Mouse (Mus musculus): ENCODE results near the gene Hdgf. TPM values are rescaled to one million over a fixed set of nuclear protein-coding genes. Genes with fewer than 3 reads are reported as not detected.
"Not testable (repeated sequence)": the region's sequence is repeated elsewhere in the genome, so short reads cannot be mapped to it uniquely, and the experiment has no call there.

Gene Hdgf
- polyA plus RNA-seq, 1 experiment from 2014 or later, result 199 TPM

- Histone ChIP-seq H3K9me3 (peaks cover under 1% of the 10 kb centered on the region; the same call in 1 of the 2 replicates), H3K36me3 (replicated peaks) (no peaks in the 10 kb centered on the region), H3K4me3 (no peak overlapping the region), H3K27ac (no peak overlapping the region), H3K4me1 (no peaks in the 10 kb centered on the region), H3K27me3 (ENCODE audit: poor library complexity, severe bottlenecking) (no peaks in the 10 kb centered on the region)
- DNase-seq (ENCODE audit: extremely low spot score, low spot score), result no peak
- 71% methylated on average over 3 of the region's 3 CpGs for WGBS
These were observed 12.7 kb upstream of the Hdgf start for GRCm38 (mm10) chr3:87893367-87893905.

- no peak for DNase-seq (ENCODE audit: extremely low spot score, low spot score)
These were observed 6.9 kb upstream of the Hdgf start for GRCm38 (mm10) chr3:87899266-87899665.

GRCm38 (mm10) chr3:87899776-87900175 is 6.3 kb upstream of the Hdgf start:
- no peak overlapping the region for H3K27ac ChIP-seq
- no peaks in the 10 kb centered on the region for H3K27me3 ChIP-seq (ENCODE audit: poor library complexity, severe bottlenecking)
- peaks cover 6% of the 10 kb centered on the region; the same call in 1 of the 2 replicates for H3K4me1 ChIP-seq
- H3K9me3 ChIP-seq, result no peaks in the 10 kb centered on the region
- H3K4me3 ChIP-seq, result no peak overlapping the region
- 81% methylated on average over 3 of the region's 3 CpGs for WGBS
- DNase-seq (ENCODE audit: extremely low spot score, low spot score), result no peak
- H3K36me3 ChIP-seq (replicated peaks), result no peaks in the 10 kb centered on the region

More at GRCm38 (mm10) chr3:87899266-87899665, 6.9 kb upstream of the Hdgf start:
- no peaks in the 10 kb centered on the region for H3K9me3 ChIP-seq
- no peak overlapping the region for H3K4me3 ChIP-seq
- H3K27me3 ChIP-seq (ENCODE audit: poor library complexity, severe bottlenecking), result no peaks in the 10 kb centered on the region
- peaks cover 6% of the 10 kb centered on the region; the same call in 1 of the 2 replicates for H3K4me1 ChIP-seq
- no peaks in the 10 kb centered on the region for H3K36me3 ChIP-seq (replicated peaks)
- WGBS, result 77% methylated on average over 3 of the region's 3 CpGs
- no peak overlapping the region for H3K27ac ChIP-seq

- H3K4me3 ChIP-seq, result peak overlapping the region; percentile 7; the same call in 1 of the 2 replicates
- DNase-seq (ENCODE audit: extremely low spot score, low spot score), result no peak
- H3K36me3 ChIP-seq (replicated peaks), result no peaks in the 10 kb centered on the region
- H3K9me3 ChIP-seq, result no peaks in the 10 kb centered on the region
- no peak overlapping the region; the same call in 1 of the 2 replicates for H3K27ac ChIP-seq
- H3K4me1 ChIP-seq, result peaks cover 6% of the 10 kb centered on the region; the same call in 1 of the 2 replicates
- H3K27me3 ChIP-seq (ENCODE audit: poor library complexity, severe bottlenecking), result no peaks in the 10 kb centered on the region
- WGBS, result 69% methylated on average over 1 of the region's 1 CpGs
These were observed 5.0 kb upstream of the Hdgf start for GRCm38 (mm10) chr3:87901036-87901624.

- H3K36me3 ChIP-seq (replicated peaks); H3K4me1 ChIP-seq; H3K9me3 ChIP-seq; DNase-seq (ENCODE audit: extremely low spot score, low spot score); H3K27me3 ChIP-seq (ENCODE audit: poor library complexity, severe bottlenecking); H3K4me3 ChIP-seq; H3K27ac ChIP-seq: not testable (repeated sequence)
- WGBS, result 80% methylated on average over 6 of the region's 6 CpGs
These were observed 4.2 kb upstream of the Hdgf start for GRCm38 (mm10) chr3:87901959-87902358.

GRCm38 (mm10) chr3:87903821-87904220 is 2.3 kb upstream of the Hdgf start:
- H3K27ac ChIP-seq, result peak overlapping the region; percentile 72
- peaks cover 23% of the 10 kb centered on the region for H3K4me1 ChIP-seq
- H3K36me3 ChIP-seq (replicated peaks), result no peaks in the 10 kb centered on the region; the same call in 1 of the 2 replicates
- 54% methylated on average over 5 of the region's 5 CpGs for WGBS
- H3K27me3 ChIP-seq (ENCODE audit: poor library complexity, severe bottlenecking), result no peaks in the 10 kb centered on the region
- no peaks in the 10 kb centered on the region for H3K9me3 ChIP-seq
- no peak overlapping the region for H3K4me3 ChIP-seq
- DNase-seq (ENCODE audit: extremely low spot score, low spot score), result no peak

GRCm38 (mm10) chr3:87906601-87906980 is 470 bp downstream of the Hdgf start:
- peak overlapping the region; percentile 98 for H3K27ac ChIP-seq
- 0% methylated on average over 40 of the region's 47 CpGs for WGBS
- no peaks in the 10 kb centered on the region for H3K9me3 ChIP-seq
- no peaks in the 10 kb centered on the region; the same call in 1 of the 2 replicates for H3K36me3 ChIP-seq (replicated peaks)
- no peaks in the 10 kb centered on the region for H3K27me3 ChIP-seq (ENCODE audit: poor library complexity, severe bottlenecking)
- H3K4me3 ChIP-seq, result peak overlapping the region; percentile 98
- peaks cover 51% of the 10 kb centered on the region for H3K4me1 ChIP-seq
- no peak for DNase-seq (ENCODE audit: extremely low spot score, low spot score)

- H3K4me1 ChIP-seq, result peaks cover 57% of the 10 kb centered on the region
- under 1% methylated on average over 27 of the region's 27 CpGs for WGBS
These were observed 1.1 kb downstream of the Hdgf start for GRCm38 (mm10) chr3:87906981-87907857.

GRCm38 (mm10) chr3:87907906-87908305 is 1.8 kb downstream of the Hdgf start:
- no peak for DNase-seq (ENCODE audit: extremely low spot score, low spot score)
- Histone ChIP-seq H3K9me3 (no peaks in the 10 kb centered on the region), H3K36me3 (replicated peaks) (peaks cover 5% of the 10 kb centered on the region), H3K27me3 (ENCODE audit: poor library complexity, severe bottlenecking) (no peaks in the 10 kb centered on the region), H3K4me3 (peak overlapping the region; percentile 98), H3K4me1 (peaks cover 62% of the 10 kb centered on the region), H3K27ac (peak overlapping the region; percentile 98)
- WGBS, result 10% methylated on average over 1 of the region's 1 CpGs

More at GRCm38 (mm10) chr3:87906981-87907857, 1.1 kb downstream of the Hdgf start:
- Histone ChIP-seq H3K27me3 (ENCODE audit: poor library complexity, severe bottlenecking) (no peaks in the 10 kb centered on the region), H3K4me3 (peak overlapping the region; percentile 98), H3K27ac (peak overlapping the region; percentile 98), H3K36me3 (replicated peaks) (no peaks in the 10 kb centered on the region; the same call in none of the 2 replicates), H3K9me3 (no peaks in the 10 kb centered on the region)
- peak; percentile 52 for DNase-seq (ENCODE audit: extremely low spot score, low spot score)

GRCm38 (mm10) chr3:87909381-87909780 is 3.3 kb downstream of the Hdgf start:
- H3K4me1 ChIP-seq, result peaks cover 61% of the 10 kb centered on the region

GRCm38 (mm10) chr3:87909874-87910273 is 3.8 kb downstream of the Hdgf start:
- peaks cover 61% of the 10 kb centered on the region for H3K4me1 ChIP-seq
- no peaks in the 10 kb centered on the region for H3K27me3 ChIP-seq (ENCODE audit: poor library complexity, severe bottlenecking)
- peaks cover 25% of the 10 kb centered on the region for H3K36me3 ChIP-seq (replicated peaks)
- peak overlapping the region; percentile 98 for H3K4me3 ChIP-seq
- 3% methylated on average over 4 of the region's 4 CpGs for WGBS
- H3K27ac ChIP-seq, result peak overlapping the region; percentile 98
- H3K9me3 ChIP-seq, result no peaks in the 10 kb centered on the region
- no peak for DNase-seq (ENCODE audit: extremely low spot score, low spot score)

More at GRCm38 (mm10) chr3:87909381-87909780, 3.3 kb downstream of the Hdgf start:
- peak overlapping the region; percentile 98 for H3K27ac ChIP-seq
- WGBS, result 87% methylated on average over 2 of the region's 2 CpGs
- peaks cover 20% of the 10 kb centered on the region for H3K36me3 ChIP-seq (replicated peaks)
- no peaks in the 10 kb centered on the region for H3K9me3 ChIP-seq
- no peaks in the 10 kb centered on the region for H3K27me3 ChIP-seq (ENCODE audit: poor library complexity, severe bottlenecking)
- no peak for DNase-seq (ENCODE audit: extremely low spot score, low spot score)
- H3K4me3 ChIP-seq, result peak overlapping the region; percentile 98

- H3K27ac ChIP-seq, result peak overlapping the region; percentile 98
- peak; percentile 89 for DNase-seq (ENCODE audit: extremely low spot score, low spot score)
- peaks cover 33% of the 10 kb centered on the region for H3K36me3 ChIP-seq (replicated peaks)
- peaks cover 61% of the 10 kb centered on the region for H3K4me1 ChIP-seq
- H3K9me3 ChIP-seq, result no peaks in the 10 kb centered on the region
- no peaks in the 10 kb centered on the region for H3K27me3 ChIP-seq (ENCODE audit: poor library complexity, severe bottlenecking)
- H3K4me3 ChIP-seq, result peak overlapping the region; percentile 98
- WGBS, result 3% methylated on average over 12 of the region's 12 CpGs
These were observed 4.5 kb downstream of the Hdgf start for GRCm38 (mm10) chr3:87910573-87911141.
